Mouse (Mus musculus) limb, embryonic 15.5 days (tissue): ENCODE results near the gene Gm21750. TPM values are rescaled to one million over a fixed set of nuclear protein-coding genes. Genes with fewer than 3 reads are reported as not detected.

Source experiments
- ATAC-seq: fragments of 200-750 bp; cut with Nextera tagmentation; 2 replicates; pipeline ENCODE4 v1.8.0; 2017; ENCODE audit warnings: low read depth, moderate TSS enrichment; ENCODE audit not compliant: insufficient number of reproducible peaks, low FRiP score, low TSS enrichment
- H3K27ac ChIP-seq: fragments of 300-500 bp; sonication (generic); 2 replicates; pipeline ENCODE4 v1.5.1; 2015; ENCODE audit warnings: moderate library complexity, mild to moderate bottlenecking, inconsistent platforms
- H3K27me3 ChIP-seq: fragments of 300-500 bp; sonication (generic); 2 replicates; pipeline ENCODE4 v1.6.1; 2015; ENCODE audit warnings: inconsistent platforms
- H3K36me3 ChIP-seq: fragments of 300-500 bp; sonication (generic); 2 replicates; pipeline ENCODE4 v1.6.1; 2015; ENCODE audit warnings: inconsistent platforms
- H3K4me1 ChIP-seq: fragments of 300-500 bp; sonication (generic); 2 replicates; pipeline ENCODE4 v1.6.1; 2015; ENCODE audit warnings: inconsistent platforms
- H3K4me2 ChIP-seq: fragments of 300-500 bp; sonication (generic); 2 replicates; pipeline ENCODE4 v1.6.1; 2015; ENCODE audit warnings: mild to moderate bottlenecking, inconsistent platforms
- H3K4me3 ChIP-seq: fragments of 300-500 bp; sonication (generic); 2 replicates; pipeline ENCODE4 v1.5.1; 2015; ENCODE audit warnings: mild to moderate bottlenecking, inconsistent platforms
- H3K9ac ChIP-seq: fragments of 300-500 bp; sonication (generic); 2 replicates; pipeline ENCODE4 v1.6.1; 2015; ENCODE audit warnings: inconsistent platforms
- H3K9me3 ChIP-seq: fragments of 300-500 bp; sonication (generic); 2 replicates; pipeline ENCODE4 v1.6.1; 2016; ENCODE audit warnings: inconsistent platforms
- WGBS: fragments of 180-500 bp; shearing (Covaris S2); methylation state at CpG from one replicate; pipeline ENCODE4 v1.1.7; 2015; 5-methylcytosine and 5-hydroxymethylcytosine counted together
- polyA plus RNA-seq: library from polyadenylated mRNA; unstranded; fragments of >200 nt; fragmentation: Nextera tagmentation; extraction: Ambion mirVana; gene quantifications from 2 replicates; pipeline ENCODE4 v1.2.1, GENCODE M21; 2015

Gene Gm21750
- polyA plus RNA-seq, 1 experiment from 2014 or later = not detected

DNA sequence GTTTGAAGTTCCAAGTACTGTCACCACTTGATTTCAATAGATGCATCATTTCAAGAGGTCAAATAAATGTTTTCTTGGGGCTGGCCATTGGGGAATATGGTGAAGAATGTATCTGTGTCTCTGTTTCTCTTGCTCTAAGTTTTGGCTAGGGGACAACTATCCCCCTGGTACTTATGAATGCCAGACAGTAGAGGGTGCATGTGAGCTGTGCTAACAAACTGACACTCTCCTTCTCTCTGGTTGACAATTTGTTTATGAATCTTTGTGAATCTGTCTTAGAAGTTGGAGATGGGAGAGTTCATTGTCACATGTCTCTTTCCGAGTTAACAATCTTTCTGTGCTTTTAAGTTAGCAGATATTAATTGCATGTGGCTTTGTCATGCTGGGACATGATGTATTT is 39.2 kb downstream of the Gm21750 start:
- H3K27ac ChIP-seq = no peak overlapping the region
- H3K27me3 ChIP-seq = no peaks in the 10 kb centered on the region
- 56% methylated on average over 1 of the region's 1 CpGs for WGBS
- no peak for ATAC-seq
- H3K9me3 ChIP-seq = no peaks in the 10 kb centered on the region
- no peak overlapping the region for H3K4me3 ChIP-seq
- H3K4me2 ChIP-seq = no peak overlapping the region
- no peaks in the 10 kb centered on the region for H3K36me3 ChIP-seq
- no peak overlapping the region for H3K9ac ChIP-seq
- no peaks in the 10 kb centered on the region for H3K4me1 ChIP-seq

- no peak overlapping the region for H3K4me3 ChIP-seq
- H3K9me3 ChIP-seq = no peaks in the 10 kb centered on the region
- no peak overlapping the region for H3K27ac ChIP-seq
- no peak for ATAC-seq
- H3K36me3 ChIP-seq = no peaks in the 10 kb centered on the region
- no peaks in the 10 kb centered on the region for H3K4me1 ChIP-seq
- WGBS = 86% methylated on average over 9 of the region's 9 CpGs
- no peak overlapping the region for H3K4me2 ChIP-seq
- H3K9ac ChIP-seq = no peak overlapping the region
- H3K27me3 ChIP-seq = no peaks in the 10 kb centered on the region
Measured at GRCm38 (mm10) chr14:73709412-73710110, 48.5 kb downstream of the Gm21750 start.

Other genes starting within 250 kb of the Gm21750 start
- gene Med4, start 151.2 kb upstream of the Gm21750 start, polyA plus RNA-seq = 78.4 and 86.2 TPM in 2 replicates
- gene Sucla2, start 135.9 kb upstream of the Gm21750 start, polyA plus RNA-seq = 99.5 and 109 TPM in 2 replicates
- 4.7 and 4.9 TPM in 2 replicates for gene Nudt15, start 113.0 kb upstream of the Gm21750 start, polyA plus RNA-seq